Mouse (Mus musculus) embryonic facial prominence, embryonic 13.5 days (tissue): ENCODE measurements around the gene Camk2b. TPM values are rescaled to one million over a fixed set of nuclear protein-coding genes. Genes with fewer than 3 reads are reported as not detected.

Experiments used
- ATAC-seq: fragments of 200-750 bp; cut with Nextera tagmentation; 2 replicates; pipeline ENCODE4 v1.8.0; 2017; ENCODE audit warnings: low read depth; ENCODE audit not compliant: insufficient number of reproducible peaks, insufficient read depth, low FRiP score, low TSS enrichment
- H3K27ac ChIP-seq: fragments of 300-500 bp; sonication (generic); 2 replicates; pipeline ENCODE4 v1.5.1; 2015; ENCODE audit warnings: moderate library complexity, mild to moderate bottlenecking, inconsistent platforms
- H3K27me3 ChIP-seq: fragments of 300-500 bp; sonication (generic); 2 replicates; pipeline ENCODE4 v1.6.1; 2015; ENCODE audit warnings: mild to moderate bottlenecking, inconsistent platforms
- H3K36me3 ChIP-seq: fragments of 300-500 bp; sonication (generic); 2 replicates; pipeline ENCODE4 v1.6.1; 2015; ENCODE audit warnings: mild to moderate bottlenecking, inconsistent platforms
- H3K4me1 ChIP-seq: fragments of 300-500 bp; sonication (generic); 2 replicates; pipeline ENCODE4 v1.6.1; 2015; ENCODE audit warnings: inconsistent platforms
- H3K4me2 ChIP-seq: fragments of 300-500 bp; sonication (generic); 2 replicates; pipeline ENCODE4 v1.6.1; 2015; ENCODE audit warnings: moderate library complexity, mild to moderate bottlenecking, inconsistent platforms
- H3K4me3 ChIP-seq: fragments of 300-500 bp; sonication (generic); 2 replicates; pipeline ENCODE4 v1.5.1; 2015; ENCODE audit warnings: mild to moderate bottlenecking, inconsistent platforms
- H3K9ac ChIP-seq: fragments of 300-500 bp; sonication (generic); 2 replicates; pipeline ENCODE4 v1.6.1; 2015; ENCODE audit warnings: mild to moderate bottlenecking, inconsistent platforms
- H3K9me3 ChIP-seq: fragments of 300-500 bp; sonication (generic); 2 replicates; pipeline ENCODE4 v1.6.1; 2016; ENCODE audit warnings: inconsistent platforms
- WGBS: fragments of 180-500 bp; shearing (Covaris S2); methylation state at CpG from one replicate; pipeline ENCODE4 v1.1.7; 2015; ENCODE audit warnings: mixed read lengths; 5-methylcytosine and 5-hydroxymethylcytosine counted together
- polyA plus RNA-seq: library from polyadenylated mRNA; unstranded; fragments of >200 nt; fragmentation: Nextera tagmentation; extraction: Ambion mirVana; gene quantifications from 2 replicates; pipeline ENCODE4 v1.2.1, GENCODE M21; 2015

Gene Camk2b
- polyA plus RNA-seq, 1 experiment from 2014 or later = 2.5 TPM

- no peak overlapping the region for H3K27ac ChIP-seq
- peaks cover 18% of the 10 kb centered on the region for H3K4me1 ChIP-seq
- no peaks in the 10 kb centered on the region for H3K9me3 ChIP-seq
- no peaks in the 10 kb centered on the region for H3K27me3 ChIP-seq
- 93% methylated on average over 2 of the region's 2 CpGs for WGBS
- H3K36me3 ChIP-seq = no peaks in the 10 kb centered on the region
- H3K4me3 ChIP-seq = no peak overlapping the region
- H3K9ac ChIP-seq = no peak overlapping the region
- ATAC-seq = no peak
- no peak overlapping the region for H3K4me2 ChIP-seq
Measured at GRCm38 (mm10) chr11:5998472-5998871, 67.7 kb downstream of the Camk2b start.

GRCm38 (mm10) chr11:5995989-5996388 lies 70.2 kb downstream of the Camk2b start:
- Histone ChIP-seq H3K4me2 (no peak overlapping the region), H3K36me3 (no peaks in the 10 kb centered on the region), H3K9ac (no peak overlapping the region), H3K27me3 (no peaks in the 10 kb centered on the region), H3K4me3 (no peak overlapping the region), H3K27ac (no peak overlapping the region), H3K4me1 (peaks cover 15% of the 10 kb centered on the region), H3K9me3 (no peaks in the 10 kb centered on the region)
- ATAC-seq = no peak
- 15% methylated on average over 8 of the region's 8 CpGs for WGBS

- Histone ChIP-seq H3K9ac (no peak overlapping the region), H3K9me3 (no peaks in the 10 kb centered on the region), H3K4me1 (peaks cover 4% of the 10 kb centered on the region), H3K4me3 (no peak overlapping the region), H3K4me2 (no peak overlapping the region), H3K27ac (no peak overlapping the region), H3K36me3 (no peaks in the 10 kb centered on the region), H3K27me3 (no peaks in the 10 kb centered on the region)
- WGBS = 74% methylated on average over 3 of the region's 3 CpGs
- ATAC-seq = no peak
Measured at GRCm38 (mm10) chr11:5994880-5995279, 71.3 kb downstream of the Camk2b start.

- Histone ChIP-seq H3K4me3 (no peak overlapping the region), H3K9ac (no peak overlapping the region), H3K27me3 (no peaks in the 10 kb centered on the region), H3K4me1 (no peaks in the 10 kb centered on the region), H3K36me3 (no peaks in the 10 kb centered on the region), H3K9me3 (no peaks in the 10 kb centered on the region), H3K27ac (no peak overlapping the region), H3K4me2 (no peak overlapping the region)
- WGBS = 86% methylated on average over 5 of the region's 5 CpGs
- ATAC-seq = no peak
Measured at GRCm38 (mm10) chr11:5994212-5994611, 72.0 kb downstream of the Camk2b start.

- no peak for ATAC-seq
- WGBS = 25% methylated on average over 4 of the region's 4 CpGs
- H3K27ac ChIP-seq = no peak overlapping the region
- no peak overlapping the region for H3K4me3 ChIP-seq
- no peaks in the 10 kb centered on the region for H3K9me3 ChIP-seq
- no peaks in the 10 kb centered on the region for H3K4me1 ChIP-seq
- no peaks in the 10 kb centered on the region for H3K36me3 ChIP-seq
- no peak overlapping the region for H3K4me2 ChIP-seq
- H3K27me3 ChIP-seq = no peaks in the 10 kb centered on the region
- no peak overlapping the region for H3K9ac ChIP-seq
Measured at GRCm38 (mm10) chr11:5990910-5991309, 75.3 kb downstream of the Camk2b start.

GRCm38 (mm10) chr11:5989954-5990593 lies 76.1 kb downstream of the Camk2b start:
- Histone ChIP-seq H3K4me1 (no peaks in the 10 kb centered on the region), H3K36me3 (no peaks in the 10 kb centered on the region), H3K4me3 (no peak overlapping the region), H3K4me2 (no peak overlapping the region), H3K9ac (no peak overlapping the region), H3K27me3 (no peaks in the 10 kb centered on the region), H3K9me3 (no peaks in the 10 kb centered on the region), H3K27ac (no peak overlapping the region)
- ATAC-seq = no peak
- WGBS = 85% methylated on average over 16 of the region's 16 CpGs

GRCm38 (mm10) chr11:5988126-5988525 lies 78.0 kb downstream of the Camk2b start:
- H3K9me3 ChIP-seq = no peaks in the 10 kb centered on the region
- H3K4me3 ChIP-seq = no peak overlapping the region
- no peaks in the 10 kb centered on the region for H3K36me3 ChIP-seq
- H3K4me1 ChIP-seq = no peaks in the 10 kb centered on the region
- 76% methylated on average over 10 of the region's 10 CpGs for WGBS
- H3K9ac ChIP-seq = no peak overlapping the region
- no peak overlapping the region for H3K27ac ChIP-seq
- no peak overlapping the region for H3K4me2 ChIP-seq
- ATAC-seq = no peak
- no peaks in the 10 kb centered on the region for H3K27me3 ChIP-seq

- Histone ChIP-seq H3K27me3 (no peaks in the 10 kb centered on the region), H3K9ac (no peak overlapping the region), H3K4me3 (no peak overlapping the region), H3K4me1 (no peaks in the 10 kb centered on the region), H3K36me3 (no peaks in the 10 kb centered on the region), H3K9me3 (no peaks in the 10 kb centered on the region), H3K4me2 (no peak overlapping the region), H3K27ac (no peak overlapping the region)
- ATAC-seq = no peak
- 90% methylated on average over 5 of the region's 5 CpGs for WGBS
Measured at GRCm38 (mm10) chr11:5983629-5984028, 82.5 kb downstream of the Camk2b start.

- Histone ChIP-seq H3K4me2 (no peak overlapping the region), H3K9ac (no peak overlapping the region), H3K36me3 (no peaks in the 10 kb centered on the region), H3K27me3 (no peaks in the 10 kb centered on the region), H3K4me3 (no peak overlapping the region), H3K9me3 (no peaks in the 10 kb centered on the region), H3K4me1 (no peaks in the 10 kb centered on the region), H3K27ac (no peak overlapping the region)
- ATAC-seq = no peak
- 78% methylated on average over 7 of the region's 7 CpGs for WGBS
Measured at GRCm38 (mm10) chr11:5981323-5981722, 84.8 kb downstream of the Camk2b start.

GRCm38 (mm10) chr11:5980561-5980960 lies 85.6 kb downstream of the Camk2b start:
- H3K4me3 ChIP-seq = no peak overlapping the region
- WGBS = 65% methylated on average over 8 of the region's 8 CpGs
- ATAC-seq = no peak

GRCm38 (mm10) chr11:5980108-5980507 lies 86.1 kb downstream of the Camk2b start:
- Histone ChIP-seq H3K4me3 (no peak overlapping the region), H3K27me3 (no peaks in the 10 kb centered on the region), H3K4me1 (peaks cover 7% of the 10 kb centered on the region; the same call in 1 of the 2 replicates), H3K9me3 (no peaks in the 10 kb centered on the region), H3K4me2 (no peak overlapping the region), H3K9ac (no peak overlapping the region), H3K27ac (no peak overlapping the region), H3K36me3 (no peaks in the 10 kb centered on the region)
- 90% methylated on average over 2 of the region's 2 CpGs for WGBS
- ATAC-seq = no peak

More at GRCm38 (mm10) chr11:5980561-5980960, 85.6 kb downstream of the Camk2b start:
- H3K9me3 ChIP-seq = no peaks in the 10 kb centered on the region
- H3K27me3 ChIP-seq = no peaks in the 10 kb centered on the region
- H3K27ac ChIP-seq = no peak overlapping the region
- no peaks in the 10 kb centered on the region for H3K36me3 ChIP-seq
- H3K4me2 ChIP-seq = no peak overlapping the region
- peaks cover 5% of the 10 kb centered on the region; the same call in 1 of the 2 replicates for H3K4me1 ChIP-seq
- H3K9ac ChIP-seq = no peak overlapping the region

GRCm38 (mm10) chr11:5979088-5979487 lies 87.1 kb downstream of the Camk2b start:
- Histone ChIP-seq H3K9ac (no peak overlapping the region), H3K27me3 (no peaks in the 10 kb centered on the region), H3K27ac (no peak overlapping the region), H3K9me3 (no peaks in the 10 kb centered on the region), H3K4me1 (peaks cover 10% of the 10 kb centered on the region; the same call in 1 of the 2 replicates), H3K4me3 (no peak overlapping the region), H3K4me2 (no peak overlapping the region), H3K36me3 (no peaks in the 10 kb centered on the region)
- ATAC-seq = no peak
- 89% methylated on average over 7 of the region's 7 CpGs for WGBS
